Mouse (Mus musculus) MEL (cell line): ENCODE results near the gene Txndc8. TPM values are rescaled to one million over a fixed set of nuclear protein-coding genes. Genes with fewer than 3 reads are reported as not detected.

Experiments
- DNase-seq: peaks from one replicate; pipeline ENCODE4 v3.0.0; 2011; ENCODE audit warnings: low read depth, low spot score
- H3K27ac ChIP-seq: 2 replicates; pipeline ENCODE4 v1.5.1; 2012; ENCODE audit warnings: low read depth, mild to moderate bottlenecking, control low read depth, low read length, moderate library complexity; ENCODE audit not compliant: control insufficient read depth
- H3K27me3 ChIP-seq, 2 experiments: fragments of 150-350 bp in 1 of 2; sonication (generic) in 1 of 2; 2 replicates each; pipeline ENCODE4 v1.6.1; 2012; ENCODE audit warnings: low read length in 2 of 2, mild to moderate bottlenecking in 2 of 2, improper control_type of control experiment in 1 of 2, moderate library complexity in 1 of 2; ENCODE audit not compliant: insufficient read depth in 2 of 2, control insufficient read depth in 1 of 2
- H3K36me3 ChIP-seq, 2 experiments: 2 replicates each; pipeline ENCODE4 v1.6.1; 2012 to 2014; ENCODE audit warnings: low read length in 2 of 2, improper control_type of control experiment in 1 of 2, inconsistent platforms in 1 of 2, mild to moderate bottlenecking in 1 of 2; ENCODE audit not compliant: insufficient read depth in 2 of 2, control insufficient read depth in 1 of 2
- H3K4me1 ChIP-seq, 2 experiments: fragments of 150-350 bp in 1 of 2; sonication (generic) in 1 of 2; 2 replicates each; pipeline ENCODE4 v1.6.1; 2012; ENCODE audit warnings: low read length in 2 of 2, improper control_type of control experiment in 1 of 2, mild to moderate bottlenecking in 1 of 2; ENCODE audit not compliant: insufficient read depth in 2 of 2, control insufficient read depth in 1 of 2
- H3K4me3 ChIP-seq, 2 experiments: fragments of 150-350 bp in 1 of 2; sonication (generic) in 1 of 2; 2 replicates each; pipeline ENCODE4 v1.5.1; 2012; ENCODE audit warnings: low read depth in 2 of 2, low read length in 2 of 2, mild to moderate bottlenecking in 2 of 2, moderate library complexity in 2 of 2, control low read depth in 1 of 2, improper control_type of control experiment in 1 of 2; ENCODE audit not compliant: control insufficient read depth in 1 of 2, insufficient read depth in 1 of 2
- H3K79me2 ChIP-seq: 2 replicates; pipeline ENCODE4 v1.6.1; 2012; ENCODE audit warnings: mild to moderate bottlenecking, low read length, moderate library complexity; ENCODE audit not compliant: control insufficient read depth, poor library complexity, insufficient read depth
- H3K9ac ChIP-seq: 2 replicates; pipeline ENCODE4 v1.6.1; 2012; ENCODE audit warnings: low read depth, mild to moderate bottlenecking, control low read depth, low read length, moderate library complexity; ENCODE audit not compliant: control insufficient read depth, poor library complexity, severe bottlenecking
- H3K9me3 ChIP-seq: fragments of 150-350 bp; sonication (generic); replicated peaks from 2 replicates; pipeline ENCODE4 v1.6.1; 2012; ENCODE audit warnings: mild to moderate bottlenecking, low read length, improper control_type of control experiment, moderate library complexity; ENCODE audit not compliant: insufficient read depth
- CHD2 ChIP-seq: IDR thresholded peaks from 2 replicates; pipeline ENCODE4 v1.6.1; 2011; ENCODE audit warnings: low read length, improper control_type of control experiment
- E2F4 ChIP-seq: IDR thresholded peaks from 2 replicates; pipeline ENCODE4 v1.6.1; 2011; ENCODE audit warnings: low read depth, low read length, improper control_type of control experiment, borderline replicate concordance
- EP300 ChIP-seq, 2 experiments: IDR thresholded peaks; 2 replicates each; pipeline ENCODE4 v1.6.1; 2011; ENCODE audit warnings: improper control_type of control experiment in 2 of 2, low read length in 2 of 2, low read depth in 1 of 2, mild to moderate bottlenecking in 1 of 2
- GATA1 ChIP-seq: IDR thresholded peaks from 2 replicates; pipeline ENCODE4 v1.6.1; 2011; ENCODE audit warnings: low read depth, low read length, improper control_type of control experiment
- HCFC1 ChIP-seq: IDR thresholded peaks from 2 replicates; pipeline ENCODE4 v1.6.1; 2012; ENCODE audit warnings: low read depth, mild to moderate bottlenecking, inconsistent platforms, low read length, improper control_type of control experiment, moderate library complexity
- JUND ChIP-seq: IDR thresholded peaks from 2 replicates; pipeline ENCODE4 v1.6.1; 2011; ENCODE audit warnings: low read depth, mild to moderate bottlenecking, improper control_type of control experiment, low read length
- KAT2A ChIP-seq: conservative IDR thresholded peaks from 2 replicates; pipeline ENCODE4 v1.6.1; 2012; ENCODE audit warnings: low read depth, low read length, improper control_type of control experiment, inconsistent platforms
- MYC ChIP-seq: IDR thresholded peaks from 2 replicates; pipeline ENCODE4 v1.6.1; 2011; ENCODE audit warnings: low read depth, mild to moderate bottlenecking, low read length, improper control_type of control experiment, moderate library complexity
- NRF1 ChIP-seq: IDR thresholded peaks from 2 replicates; pipeline ENCODE4 v1.6.1; 2014; ENCODE audit warnings: low read depth, mild to moderate bottlenecking, inconsistent platforms, low read length, improper control_type of control experiment, moderate library complexity; ENCODE audit not compliant: poor library complexity, insufficient read depth, severe bottlenecking
- POLR2A ChIP-seq, 2 experiments: IDR thresholded peaks; 2 replicates each; pipeline ENCODE4 v1.6.1; 2011 to 2012; ENCODE audit warnings: low read length in 2 of 2, mild to moderate bottlenecking in 2 of 2, control low read depth in 1 of 2, improper control_type of control experiment in 1 of 2, low read depth in 1 of 2, moderate library complexity in 1 of 2; ENCODE audit not compliant: control insufficient read depth in 1 of 2, insufficient read depth in 1 of 2, poor library complexity in 1 of 2
- POLR2AphosphoS2 ChIP-seq: IDR thresholded peaks from 2 replicates; pipeline ENCODE4 v1.6.1; 2011; ENCODE audit warnings: low read length, improper control_type of control experiment
- POLR2AphosphoS5 ChIP-seq: IDR thresholded peaks from 2 replicates; pipeline ENCODE4 v1.6.1; 2012; ENCODE audit warnings: low read depth, borderline replicate concordance, mild to moderate bottlenecking, inconsistent platforms, low read length, moderate library complexity, mixed read lengths
- SIN3A ChIP-seq: IDR thresholded peaks from 2 replicates; pipeline ENCODE4 v1.6.1; 2012; ENCODE audit warnings: low read length, improper control_type of control experiment, inconsistent platforms
- SMC3 ChIP-seq: IDR thresholded peaks from 2 replicates; pipeline ENCODE4 v1.6.1; 2011; ENCODE audit warnings: low read depth, low read length, improper control_type of control experiment
- UBTF ChIP-seq: IDR thresholded peaks from 2 replicates; pipeline ENCODE4 v1.6.1; 2012; ENCODE audit warnings: low read depth, mild to moderate bottlenecking, inconsistent platforms, low read length, improper control_type of control experiment, moderate library complexity, borderline replicate concordance; ENCODE audit not compliant: insufficient read depth
- USF1 ChIP-seq: IDR thresholded peaks from 2 replicates; pipeline ENCODE4 v1.6.1; 2014; ENCODE audit warnings: low read depth, mild to moderate bottlenecking, inconsistent platforms, low read length, improper control_type of control experiment, moderate library complexity
- ZNF384 ChIP-seq: IDR thresholded peaks from 2 replicates; pipeline ENCODE4 v1.6.1; 2012; ENCODE audit warnings: low read depth, mild to moderate bottlenecking, inconsistent platforms, low read length, improper control_type of control experiment
- polyA plus RNA-seq, 2 experiments: library from polyadenylated mRNA; stranded (reverse) in 1 of 2; unstranded in 1 of 2; fragments of >175 nt in 1 of 2; fragments of >200 nt in 1 of 2; gene quantifications; 2 replicates each; pipeline versions ENCODE4 v1.2.1 to v1.2.4; 2012; ENCODE audit warnings: low replicate concordance in 2 of 2, low read depth in 1 of 2; ENCODE audit not compliant: insufficient read length in 2 of 2, insufficient read depth in 1 of 2, missing spikeins in 1 of 2
- total RNA-seq: library from RNA; depleted of rRNA; stranded (reverse); fragments of 300-350 nt; gene quantifications from 2 replicates; pipeline ENCODE4 v1.2.3, GENCODE M21; 2012

Txndc8 gene
- total and polyA plus RNA-seq, 3 experiments: not detected

GRCm38 (mm10) chr4:58034663-58035062 lies 25.7 kb upstream of the Txndc8 start:
- Histone ChIP-seq H3K27me3 (no peaks in the 10 kb centered on the region; a peak in 1 of 4 replicates), H3K27ac (no peak overlapping the region), H3K79me2 (no peaks in the 10 kb centered on the region), H3K9ac (no peak overlapping the region), H3K36me3 (no peaks in the 10 kb centered on the region), H3K9me3 (no peaks in the 10 kb centered on the region), H3K4me3 (no peak overlapping the region), H3K4me1 (no peaks in the 10 kb centered on the region)
- DNase-seq: no peak
- TF ChIP-seq ZNF384 (no peak), SIN3A (no peak), JUND (no peak), USF1 (no peak), MYC (no peak), POLR2AphosphoS5 (no peak)

GRCm38 (mm10) chr4:58032714-58033113 lies 23.8 kb upstream of the Txndc8 start:
- no peaks in the 10 kb centered on the region for H3K36me3 ChIP-seq
- H3K4me3 ChIP-seq: no peak overlapping the region
- DNase-seq: peak; percentile 2
- H3K27me3 ChIP-seq: no peaks in the 10 kb centered on the region; a peak in 1 of 4 replicates
- TF ChIP-seq HCFC1 (no peak), POLR2AphosphoS2 (no peak), ZNF384 (no peak), E2F4 (no peak), JUND (no peak), EP300 (IDR thresholded peaks at IDR 0.05; ENCODE audit: low read depth in 1 of 2, low read length in 2 of 2) (no peak), POLR2A (IDR thresholded peaks at IDR 0.05; ENCODE audit: control insufficient read depth in 1 of 2, insufficient read depth in 1 of 2, low read depth in 1 of 2, low read length in 2 of 2, poor library complexity in 1 of 2) (no peak), KAT2A (no peak), NRF1 (no peak), UBTF (no peak), SMC3 (no peak), CHD2 (no peak), GATA1 (no peak)
- no peak overlapping the region for H3K27ac ChIP-seq
- H3K9me3 ChIP-seq: no peaks in the 10 kb centered on the region
- H3K4me1 ChIP-seq: no peaks in the 10 kb centered on the region
- no peaks in the 10 kb centered on the region for H3K79me2 ChIP-seq
- H3K9ac ChIP-seq: no peak overlapping the region
